Mouse (Mus musculus): ENCODE measurements around the gene Mlip. TPM values are rescaled to one million over a fixed set of nuclear protein-coding genes. Genes with fewer than 3 reads are reported as not detected.
A peak's percentile ranks its signal among the peaks of the same experiment; 100 is the strongest.

Mlip gene
- polyA plus RNA-seq, 1 experiment from 2014 or later: not detected

DNA sequence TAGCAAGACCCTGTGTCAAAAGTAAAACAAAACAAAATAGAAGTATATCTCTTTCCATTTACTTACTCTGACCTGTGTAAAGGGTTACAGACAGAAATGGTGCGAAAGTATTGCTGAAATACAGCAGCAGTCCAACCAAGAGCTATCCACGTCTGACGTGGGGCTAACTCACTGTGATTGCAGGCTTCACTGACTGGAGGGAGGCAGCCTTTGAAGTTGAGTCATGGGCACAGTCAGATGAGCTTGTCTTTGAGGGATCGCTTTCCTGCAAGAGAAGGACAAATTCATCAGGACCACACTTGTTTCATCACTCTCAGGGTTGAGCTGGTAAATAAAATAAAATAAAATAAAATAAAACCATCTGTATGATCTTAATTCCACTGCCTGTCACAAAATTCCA, 31.2 kb upstream of the Mlip start:
- WGBS: 73% methylated on average over 4 of the region's 4 CpGs
- Histone ChIP-seq H3K9ac (ENCODE audit: low read length) (no peak overlapping the region), H3K4me1 (ENCODE audit: control insufficient read depth, insufficient read depth, low read length) (no peaks in the 10 kb centered on the region), H3K9me3 (ENCODE audit: control insufficient read depth, low read length) (no peaks in the 10 kb centered on the region), H3K27ac (ENCODE audit: low read depth, low read length) (no peak overlapping the region), H3K36me3 (ENCODE audit: control insufficient read depth, insufficient read depth, low read length) (no peaks in the 10 kb centered on the region), H3K27me3 (ENCODE audit: control insufficient read depth, insufficient read depth, low read length) (no peaks in the 10 kb centered on the region), H3K4me2 (ENCODE audit: low read depth) (no peak overlapping the region), H3K4me3 (ENCODE audit: low read depth, low read length) (no peak overlapping the region)
- ATAC-seq (ENCODE audit: insufficient read depth, low FRiP score, low TSS enrichment) (no peak), DNase-seq (ENCODE audit: low spot score) (no peak)

DNA sequence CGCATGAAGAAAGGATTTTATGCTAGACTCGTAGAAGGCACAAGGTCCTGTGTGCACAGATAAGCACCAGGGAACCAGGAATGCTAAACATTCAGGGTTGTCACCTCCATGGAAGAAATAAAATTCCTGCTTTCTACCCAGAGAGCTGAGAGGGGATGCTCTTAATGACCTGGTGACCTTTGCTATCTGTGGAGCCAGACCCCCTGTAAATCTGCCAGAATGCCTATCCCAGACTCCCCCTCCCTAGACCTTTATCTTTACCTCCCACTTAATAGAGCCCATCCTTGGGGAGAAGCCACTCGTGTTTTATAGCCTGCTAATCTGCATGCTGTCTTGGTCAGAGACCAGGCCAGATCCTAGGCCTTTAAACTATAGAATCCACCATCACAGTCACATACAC, 29.7 kb upstream of the Mlip start:
- WGBS: 40% methylated on average over 3 of the region's 3 CpGs
- DNase-seq (ENCODE audit: low spot score): no peak

DNA sequence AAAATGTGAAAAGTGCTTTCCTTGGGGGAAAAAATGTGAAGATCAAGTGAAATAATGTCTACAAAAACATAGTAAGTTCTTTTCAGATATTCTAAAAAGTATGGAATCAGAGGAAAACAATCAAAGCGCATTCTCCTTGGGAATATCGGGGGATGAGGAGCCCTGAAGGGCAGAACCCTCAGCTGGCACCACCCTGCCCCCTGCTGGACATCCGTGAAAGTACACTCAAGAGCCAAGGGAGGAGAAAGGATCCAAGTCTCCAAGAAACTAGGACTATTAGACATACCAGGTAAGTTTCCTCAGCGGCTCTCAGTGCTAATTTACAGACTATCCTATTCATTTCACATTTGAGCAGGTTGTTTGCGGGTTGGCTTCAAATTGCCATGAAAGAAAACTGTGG, 28.8 kb upstream of the Mlip start:
- WGBS: 20% methylated on average over 5 of the region's 5 CpGs
- DNase-seq (ENCODE audit: low spot score) (peak; percentile 74), ATAC-seq (ENCODE audit: insufficient read depth, low FRiP score, low TSS enrichment) (no peak)

More for the DNA sequence above, 29.7 kb upstream of the Mlip start:
- no peaks in the 10 kb centered on the region for H3K9me3 ChIP-seq (ENCODE audit: control insufficient read depth, low read length)
- no peak overlapping the region for H3K27ac ChIP-seq (ENCODE audit: low read depth, low read length)
- no peaks in the 10 kb centered on the region for H3K36me3 ChIP-seq (ENCODE audit: control insufficient read depth, insufficient read depth, low read length)
- no peaks in the 10 kb centered on the region for H3K4me1 ChIP-seq (ENCODE audit: control insufficient read depth, insufficient read depth, low read length)
- H3K9ac ChIP-seq (ENCODE audit: low read length): no peak overlapping the region
- no peaks in the 10 kb centered on the region for H3K27me3 ChIP-seq (ENCODE audit: control insufficient read depth, insufficient read depth, low read length)
- no peak overlapping the region for H3K4me2 ChIP-seq (ENCODE audit: low read depth)
- no peak for ATAC-seq (ENCODE audit: insufficient read depth, low FRiP score, low TSS enrichment)
- H3K4me3 ChIP-seq (ENCODE audit: low read depth, low read length): no peak overlapping the region

DNA sequence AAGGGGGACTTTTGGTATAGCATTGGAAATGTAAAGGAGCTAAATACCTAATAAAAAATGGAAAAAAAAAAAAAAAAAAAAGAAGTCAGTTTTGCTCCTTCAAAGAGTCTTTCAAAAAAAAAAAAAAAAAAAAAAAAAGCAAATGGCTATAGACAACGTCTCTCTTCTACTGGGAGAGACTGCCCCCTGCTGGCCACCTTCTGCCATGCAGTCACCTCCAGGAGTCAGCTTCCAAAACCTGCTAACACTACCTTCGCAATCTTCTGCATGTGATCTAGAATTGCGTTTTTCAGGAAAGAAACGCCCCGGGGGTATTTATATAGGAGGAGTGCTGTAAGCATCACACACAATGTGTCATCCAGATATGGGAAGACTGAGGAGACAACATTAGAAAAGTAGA, 26.9 kb upstream of the Mlip start:
- H3K27ac ChIP-seq (ENCODE audit: low read depth, low read length): no peak overlapping the region
- H3K4me1 ChIP-seq (ENCODE audit: control insufficient read depth, insufficient read depth, low read length): no peaks in the 10 kb centered on the region
- no peak overlapping the region for H3K9ac ChIP-seq (ENCODE audit: low read length)
- H3K4me2 ChIP-seq (ENCODE audit: low read depth): no peak overlapping the region
- H3K4me3 ChIP-seq (ENCODE audit: low read depth, low read length): no peak overlapping the region
- DNase-seq (ENCODE audit: low spot score) (peak; percentile 68), ATAC-seq (ENCODE audit: insufficient read depth, low FRiP score, low TSS enrichment) (no peak)
- no peaks in the 10 kb centered on the region for H3K27me3 ChIP-seq (ENCODE audit: control insufficient read depth, insufficient read depth, low read length)
- H3K9me3 ChIP-seq (ENCODE audit: control insufficient read depth, low read length): no peaks in the 10 kb centered on the region
- H3K36me3 ChIP-seq (ENCODE audit: control insufficient read depth, insufficient read depth, low read length): no peaks in the 10 kb centered on the region
- 47% methylated on average over 5 of the region's 5 CpGs for WGBS

More for the DNA sequence above, 28.8 kb upstream of the Mlip start:
- no peak overlapping the region for H3K9ac ChIP-seq (ENCODE audit: low read length)
- H3K36me3 ChIP-seq (ENCODE audit: control insufficient read depth, insufficient read depth, low read length): no peaks in the 10 kb centered on the region
- H3K4me3 ChIP-seq (ENCODE audit: low read depth, low read length): no peak overlapping the region
- H3K4me2 ChIP-seq (ENCODE audit: low read depth): no peak overlapping the region
- H3K9me3 ChIP-seq (ENCODE audit: control insufficient read depth, low read length): no peaks in the 10 kb centered on the region
- H3K27ac ChIP-seq (ENCODE audit: low read depth, low read length): no peak overlapping the region
- no peaks in the 10 kb centered on the region for H3K27me3 ChIP-seq (ENCODE audit: control insufficient read depth, insufficient read depth, low read length)
- H3K4me1 ChIP-seq (ENCODE audit: control insufficient read depth, insufficient read depth, low read length): no peaks in the 10 kb centered on the region

DNA sequence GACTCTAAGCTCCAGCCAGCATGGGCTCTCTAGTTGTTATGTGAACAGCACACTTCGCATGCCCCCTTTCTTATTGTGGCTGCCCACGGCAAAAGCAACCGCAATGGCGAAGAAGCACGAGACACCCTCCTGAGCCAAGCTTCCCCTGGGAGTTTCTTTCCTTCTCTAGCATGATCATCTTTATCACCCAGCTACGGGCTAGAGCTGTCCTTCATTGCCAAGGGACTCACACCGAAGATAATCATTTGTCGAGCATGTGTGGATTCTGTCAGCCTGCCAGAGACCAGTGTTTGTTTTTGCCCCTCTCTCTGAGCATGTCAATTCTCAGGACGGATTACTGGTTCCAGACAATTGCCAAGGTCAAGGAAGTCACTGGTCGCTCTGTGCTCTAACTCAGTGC, 24.9 kb upstream of the Mlip start:
- no peaks in the 10 kb centered on the region for H3K27me3 ChIP-seq (ENCODE audit: control insufficient read depth, insufficient read depth, low read length)
- no peak overlapping the region for H3K4me3 ChIP-seq (ENCODE audit: low read depth, low read length)
- H3K4me1 ChIP-seq (ENCODE audit: control insufficient read depth, insufficient read depth, low read length): no peaks in the 10 kb centered on the region
- no peak for DNase-seq (ENCODE audit: low spot score)
- no peak overlapping the region for H3K4me2 ChIP-seq (ENCODE audit: low read depth)
- no peaks in the 10 kb centered on the region for H3K9me3 ChIP-seq (ENCODE audit: control insufficient read depth, low read length)
- no peak overlapping the region for H3K27ac ChIP-seq (ENCODE audit: low read depth, low read length)
- ATAC-seq (ENCODE audit: insufficient read depth, low FRiP score, low TSS enrichment): no peak
- no peak overlapping the region for H3K9ac ChIP-seq (ENCODE audit: low read length)
- WGBS: 69% methylated on average over 10 of the region's 10 CpGs
- H3K36me3 ChIP-seq (ENCODE audit: control insufficient read depth, insufficient read depth, low read length): no peaks in the 10 kb centered on the region

DNA sequence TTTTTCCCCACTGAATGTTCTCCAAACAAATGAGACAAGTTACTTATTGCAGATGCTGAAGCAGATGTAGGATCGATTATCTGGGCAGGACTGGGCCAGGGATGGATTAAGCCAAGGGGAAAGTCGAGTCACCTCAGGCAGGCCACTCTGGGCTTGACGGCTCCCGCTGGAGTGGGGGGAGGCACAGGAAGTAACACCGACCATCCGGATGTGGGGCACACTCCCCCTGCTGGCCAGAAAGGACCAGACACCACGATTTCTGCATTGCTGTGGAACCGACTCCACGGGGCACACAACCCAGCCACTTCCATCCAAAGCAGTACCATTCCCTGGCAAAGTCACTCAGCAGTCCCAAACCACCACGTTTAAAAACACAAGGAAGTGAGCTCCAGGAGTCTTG, 24.3 kb upstream of the Mlip start:
- DNase-seq (ENCODE audit: low spot score) (no peak), ATAC-seq (ENCODE audit: insufficient read depth, low FRiP score, low TSS enrichment) (no peak)
- Histone ChIP-seq H3K9ac (ENCODE audit: low read length) (no peak overlapping the region), H3K27ac (ENCODE audit: low read depth, low read length) (no peak overlapping the region), H3K4me2 (ENCODE audit: low read depth) (no peak overlapping the region), H3K4me1 (ENCODE audit: control insufficient read depth, insufficient read depth, low read length) (no peaks in the 10 kb centered on the region), H3K9me3 (ENCODE audit: control insufficient read depth, low read length) (no peaks in the 10 kb centered on the region), H3K27me3 (ENCODE audit: control insufficient read depth, insufficient read depth, low read length) (no peaks in the 10 kb centered on the region), H3K4me3 (ENCODE audit: low read depth, low read length) (no peak overlapping the region), H3K36me3 (ENCODE audit: control insufficient read depth, insufficient read depth, low read length) (no peaks in the 10 kb centered on the region)
- 73% methylated on average over 10 of the region's 10 CpGs for WGBS

DNA sequence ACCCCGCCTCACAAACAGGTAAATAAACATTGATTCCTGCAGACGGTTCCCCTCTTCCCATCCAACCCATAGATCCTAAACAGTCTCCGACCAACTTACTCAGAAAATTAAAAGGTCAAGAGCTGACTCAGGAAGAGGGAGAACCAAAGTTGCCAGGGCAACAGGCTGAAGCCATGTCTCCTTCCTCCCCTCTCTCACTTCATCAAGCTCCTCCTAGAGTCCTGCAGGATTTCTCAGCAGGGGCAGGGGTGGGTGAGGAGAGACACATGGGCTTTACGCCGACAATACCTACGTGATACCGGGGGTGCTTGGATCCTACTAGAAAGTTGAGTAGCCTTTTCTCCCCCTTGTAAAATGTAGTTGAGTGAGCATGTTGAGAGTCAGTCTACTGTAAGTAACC, 23.8 kb upstream of the Mlip start:
- WGBS: 89% methylated on average over 7 of the region's 7 CpGs
- DNase-seq (ENCODE audit: low spot score): no peak

DNA sequence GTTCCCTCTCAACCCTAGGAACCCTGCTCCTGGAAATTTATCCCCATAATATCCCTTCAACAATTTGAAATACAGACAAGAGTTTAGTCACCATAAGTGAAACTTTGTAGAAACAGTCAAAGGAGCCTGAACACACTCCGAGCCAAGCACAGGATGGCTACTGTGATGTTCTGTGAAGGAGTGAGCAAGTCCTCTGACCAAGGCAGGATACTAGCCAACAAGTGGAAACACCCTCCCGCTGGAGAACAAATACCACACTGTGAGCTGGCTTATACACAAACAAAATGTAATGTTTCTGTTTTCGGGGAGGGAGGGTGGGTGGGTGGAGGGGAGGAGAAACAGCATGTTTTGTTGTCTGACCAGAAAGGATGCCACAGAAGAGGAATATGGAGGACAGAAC, 17.9 kb upstream of the Mlip start:
- no peak overlapping the region for H3K4me3 ChIP-seq (ENCODE audit: low read depth, low read length)
- no peak overlapping the region for H3K27ac ChIP-seq (ENCODE audit: low read depth, low read length)
- H3K9ac ChIP-seq (ENCODE audit: low read length): no peak overlapping the region
- 83% methylated on average over 3 of the region's 3 CpGs for WGBS
- H3K4me1 ChIP-seq (ENCODE audit: control insufficient read depth, insufficient read depth, low read length): no peaks in the 10 kb centered on the region
- ATAC-seq (ENCODE audit: insufficient read depth, low FRiP score, low TSS enrichment): no peak
- H3K36me3 ChIP-seq (ENCODE audit: control insufficient read depth, insufficient read depth, low read length): no peaks in the 10 kb centered on the region
- no peak overlapping the region for H3K4me2 ChIP-seq (ENCODE audit: low read depth)
- no peaks in the 10 kb centered on the region for H3K9me3 ChIP-seq (ENCODE audit: control insufficient read depth, low read length)
- DNase-seq (ENCODE audit: low spot score): no peak
- H3K27me3 ChIP-seq (ENCODE audit: control insufficient read depth, insufficient read depth, low read length): no peaks in the 10 kb centered on the region

More for the DNA sequence above, 23.8 kb upstream of the Mlip start:
- no peak overlapping the region for H3K4me2 ChIP-seq (ENCODE audit: low read depth)
- no peak overlapping the region for H3K9ac ChIP-seq (ENCODE audit: low read length)
- H3K36me3 ChIP-seq (ENCODE audit: control insufficient read depth, insufficient read depth, low read length): no peaks in the 10 kb centered on the region
- no peak overlapping the region for H3K4me3 ChIP-seq (ENCODE audit: low read depth, low read length)
- no peaks in the 10 kb centered on the region for H3K4me1 ChIP-seq (ENCODE audit: control insufficient read depth, insufficient read depth, low read length)
- no peak for ATAC-seq (ENCODE audit: insufficient read depth, low FRiP score, low TSS enrichment)
- H3K9me3 ChIP-seq (ENCODE audit: control insufficient read depth, low read length): no peaks in the 10 kb centered on the region
- H3K27ac ChIP-seq (ENCODE audit: low read depth, low read length): no peak overlapping the region
- H3K27me3 ChIP-seq (ENCODE audit: control insufficient read depth, insufficient read depth, low read length): no peaks in the 10 kb centered on the region

DNA sequence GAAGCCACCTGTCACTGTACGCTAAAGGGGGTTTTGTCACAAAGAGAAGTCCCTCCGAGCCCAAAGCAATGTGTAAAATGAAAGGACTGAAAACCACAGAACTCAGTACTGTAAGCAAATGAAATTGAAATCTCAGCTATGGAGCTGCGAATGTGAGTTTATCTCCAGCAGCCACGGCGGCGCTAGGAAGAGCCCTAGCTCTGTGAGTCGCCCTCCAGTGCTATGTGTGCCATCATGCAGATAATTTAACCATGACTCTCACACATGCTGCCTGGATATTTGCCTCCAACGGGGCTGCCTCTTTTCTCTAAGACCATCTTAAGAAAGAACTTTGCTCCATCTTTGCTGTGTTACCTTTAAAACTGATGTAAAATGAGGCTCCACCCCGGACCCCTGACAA, 16.5 kb upstream of the Mlip start:
- no peak overlapping the region for H3K4me3 ChIP-seq (ENCODE audit: low read depth, low read length)
- no peak for DNase-seq (ENCODE audit: low spot score)
- no peak overlapping the region for H3K27ac ChIP-seq (ENCODE audit: low read depth, low read length)
- 79% methylated on average over 9 of the region's 9 CpGs for WGBS
- no peaks in the 10 kb centered on the region for H3K4me1 ChIP-seq (ENCODE audit: control insufficient read depth, insufficient read depth, low read length)
- H3K9me3 ChIP-seq (ENCODE audit: control insufficient read depth, low read length): no peaks in the 10 kb centered on the region
- H3K36me3 ChIP-seq (ENCODE audit: control insufficient read depth, insufficient read depth, low read length): no peaks in the 10 kb centered on the region
- no peak overlapping the region for H3K4me2 ChIP-seq (ENCODE audit: low read depth)
- no peak overlapping the region for H3K9ac ChIP-seq (ENCODE audit: low read length)
- ATAC-seq (ENCODE audit: insufficient read depth, low FRiP score, low TSS enrichment): no peak
- no peaks in the 10 kb centered on the region for H3K27me3 ChIP-seq (ENCODE audit: control insufficient read depth, insufficient read depth, low read length)
